Mouse (Mus musculus) megakaryocyte, embryonic 14.5 days (primary cell): ENCODE data around the gene Hecw1. TPM values are rescaled to one million over a fixed set of nuclear protein-coding genes. Genes with fewer than 3 reads are reported as not detected.
"Not testable (repeated sequence)": the region's sequence is repeated elsewhere in the genome, so short reads cannot be mapped to it uniquely, and the experiment has no call there.

Experiments
- H3K27me3 ChIP-seq: replicated peaks from 2 replicates; pipeline ENCODE3; 2012; ENCODE audit warnings: inconsistent platforms
- H3K36me3 ChIP-seq: replicated peaks from 2 replicates; pipeline ENCODE3; 2012; ENCODE audit warnings: low read length, inconsistent platforms, mixed read lengths
- H3K4me1 ChIP-seq: 2 replicates; pipeline ENCODE4 v1.6.1; 2012; ENCODE audit warnings: inconsistent platforms
- H3K4me3 ChIP-seq: replicated peaks from 2 replicates; pipeline ENCODE3; 2012; ENCODE audit warnings: moderate library complexity, mild to moderate bottlenecking, inconsistent platforms
- H3K9me3 ChIP-seq: 2 replicates; pipeline ENCODE4 v1.6.1; 2012; ENCODE audit warnings: inconsistent platforms
- FLI1 ChIP-seq: IDR thresholded peaks from 2 replicates; pipeline ENCODE4 v1.6.1; 2012; ENCODE audit warnings: low read length, inconsistent platforms, mixed read lengths
- GATA1 ChIP-seq: IDR thresholded peaks from 3 replicates; pipeline ENCODE4 v1.6.1; 2012; ENCODE audit warnings: mixed read lengths, low read length, inconsistent platforms, borderline replicate concordance
- polyA plus RNA-seq: library from polyadenylated mRNA; stranded (reverse); fragments of >175 nt; gene quantifications from 2 replicates; pipeline ENCODE4 v1.2.3, GENCODE M21; 2012; ENCODE audit warnings: low replicate concordance; ENCODE audit not compliant: insufficient read depth

Hecw1 gene
- polyA plus RNA-seq, 1 experiment: not detected

- H3K4me1 ChIP-seq: no peaks in the 10 kb centered on the region
- H3K27me3 ChIP-seq: no peaks in the 10 kb centered on the region
- no peaks in the 10 kb centered on the region for H3K36me3 ChIP-seq
- no peaks in the 10 kb centered on the region for H3K9me3 ChIP-seq
- TF ChIP-seq FLI1 (no peak), GATA1 (no peak)
- no peak overlapping the region for H3K4me3 ChIP-seq
These were observed 109.6 kb downstream of the Hecw1 start for GRCm38 (mm10) chr13:14413405-14413804.

GRCm38 (mm10) chr13:14374470-14374869 lies 148.6 kb downstream of the Hecw1 start:
- Histone ChIP-seq H3K4me3 (no peak overlapping the region), H3K9me3 (no peaks in the 10 kb centered on the region), H3K27me3 (no peaks in the 10 kb centered on the region), H3K36me3 (no peaks in the 10 kb centered on the region), H3K4me1 (no peaks in the 10 kb centered on the region)
- TF ChIP-seq GATA1 (no peak), FLI1 (no peak)

- no peaks in the 10 kb centered on the region for H3K36me3 ChIP-seq
- no peaks in the 10 kb centered on the region for H3K4me1 ChIP-seq
- no peak overlapping the region for H3K4me3 ChIP-seq
- no peaks in the 10 kb centered on the region for H3K27me3 ChIP-seq
- no peak for TF ChIP-seq GATA1
- TF ChIP-seq FLI1: no peak
- peaks cover 3% of the 10 kb centered on the region; the same call in 1 of the 2 replicates for H3K9me3 ChIP-seq
These were observed 157.5 kb downstream of the Hecw1 start for GRCm38 (mm10) chr13:14365546-14365945.

- Histone ChIP-seq H3K4me3 (no peak overlapping the region), H3K4me1 (no peaks in the 10 kb centered on the region), H3K9me3 (no peaks in the 10 kb centered on the region), H3K27me3 (no peaks in the 10 kb centered on the region), H3K36me3 (no peaks in the 10 kb centered on the region)
- no peak for TF ChIP-seq FLI1
- no peak for TF ChIP-seq GATA1
These were observed 195.8 kb downstream of the Hecw1 start for GRCm38 (mm10) chr13:14327252-14327651.

GRCm38 (mm10) chr13:14306617-14307016 lies 216.4 kb downstream of the Hecw1 start:
- Histone ChIP-seq H3K9me3 (no peaks in the 10 kb centered on the region), H3K4me1 (no peaks in the 10 kb centered on the region), H3K4me3 (no peak overlapping the region), H3K36me3 (no peaks in the 10 kb centered on the region), H3K27me3 (no peaks in the 10 kb centered on the region)
- TF ChIP-seq FLI1 (no peak), GATA1 (no peak)

GRCm38 (mm10) chr13:14304103-14304502 lies 218.9 kb downstream of the Hecw1 start:
- H3K36me3 ChIP-seq: no peaks in the 10 kb centered on the region
- TF ChIP-seq FLI1 (no peak), GATA1 (no peak)
- no peaks in the 10 kb centered on the region for H3K27me3 ChIP-seq
- H3K4me1 ChIP-seq: no peaks in the 10 kb centered on the region
- H3K4me3 ChIP-seq: no peak overlapping the region
- no peaks in the 10 kb centered on the region for H3K9me3 ChIP-seq

- Histone ChIP-seq H3K36me3 (no peaks in the 10 kb centered on the region), H3K9me3 (no peaks in the 10 kb centered on the region), H3K4me1 (no peaks in the 10 kb centered on the region), H3K27me3 (no peaks in the 10 kb centered on the region), H3K4me3 (no peak overlapping the region)
- no peak for TF ChIP-seq FLI1
- no peak for TF ChIP-seq GATA1
These were observed 220.1 kb downstream of the Hecw1 start for GRCm38 (mm10) chr13:14302921-14303320.

- Histone ChIP-seq H3K4me3 (no peak overlapping the region), H3K27me3 (no peaks in the 10 kb centered on the region), H3K9me3 (no peaks in the 10 kb centered on the region)
These were observed 233.0 kb downstream of the Hecw1 start for GRCm38 (mm10) chr13:14290016-14290415.

GRCm38 (mm10) chr13:14271476-14271875 lies 251.6 kb downstream of the Hecw1 start:
- Histone ChIP-seq H3K27me3 (no peaks in the 10 kb centered on the region), H3K4me3 (no peak overlapping the region), H3K36me3 (no peaks in the 10 kb centered on the region), H3K4me1 (no peaks in the 10 kb centered on the region), H3K9me3 (no peaks in the 10 kb centered on the region)
- TF ChIP-seq FLI1: no peak
- TF ChIP-seq GATA1: no peak

More at GRCm38 (mm10) chr13:14290016-14290415, 233.0 kb downstream of the Hecw1 start:
- no peaks in the 10 kb centered on the region for H3K4me1 ChIP-seq
- TF ChIP-seq GATA1: no peak
- no peak for TF ChIP-seq FLI1
- no peaks in the 10 kb centered on the region for H3K36me3 ChIP-seq

GRCm38 (mm10) chr13:14260939-14261338 lies 262.1 kb downstream of the Hecw1 start:
- not testable (repeated sequence) for H3K4me1 ChIP-seq, H3K4me3 ChIP-seq, H3K27me3 ChIP-seq, H3K9me3 ChIP-seq, H3K36me3 ChIP-seq

- Histone ChIP-seq H3K36me3 (no peaks in the 10 kb centered on the region), H3K4me3 (no peak overlapping the region), H3K9me3 (no peaks in the 10 kb centered on the region), H3K27me3 (no peaks in the 10 kb centered on the region), H3K4me1 (no peaks in the 10 kb centered on the region)
- TF ChIP-seq GATA1 (no peak), FLI1 (no peak)
These were observed 277.1 kb downstream of the Hecw1 start for GRCm38 (mm10) chr13:14245946-14246345.
